Mouse (Mus musculus): ENCODE measurements at regions not wholly inside any gene's neighbourhood (a gene's known extent, or its start where the extent isn't known, plus 50 kb on each side); places are given as distances from the start of the nearest gene placed in this dataset.

DNA sequence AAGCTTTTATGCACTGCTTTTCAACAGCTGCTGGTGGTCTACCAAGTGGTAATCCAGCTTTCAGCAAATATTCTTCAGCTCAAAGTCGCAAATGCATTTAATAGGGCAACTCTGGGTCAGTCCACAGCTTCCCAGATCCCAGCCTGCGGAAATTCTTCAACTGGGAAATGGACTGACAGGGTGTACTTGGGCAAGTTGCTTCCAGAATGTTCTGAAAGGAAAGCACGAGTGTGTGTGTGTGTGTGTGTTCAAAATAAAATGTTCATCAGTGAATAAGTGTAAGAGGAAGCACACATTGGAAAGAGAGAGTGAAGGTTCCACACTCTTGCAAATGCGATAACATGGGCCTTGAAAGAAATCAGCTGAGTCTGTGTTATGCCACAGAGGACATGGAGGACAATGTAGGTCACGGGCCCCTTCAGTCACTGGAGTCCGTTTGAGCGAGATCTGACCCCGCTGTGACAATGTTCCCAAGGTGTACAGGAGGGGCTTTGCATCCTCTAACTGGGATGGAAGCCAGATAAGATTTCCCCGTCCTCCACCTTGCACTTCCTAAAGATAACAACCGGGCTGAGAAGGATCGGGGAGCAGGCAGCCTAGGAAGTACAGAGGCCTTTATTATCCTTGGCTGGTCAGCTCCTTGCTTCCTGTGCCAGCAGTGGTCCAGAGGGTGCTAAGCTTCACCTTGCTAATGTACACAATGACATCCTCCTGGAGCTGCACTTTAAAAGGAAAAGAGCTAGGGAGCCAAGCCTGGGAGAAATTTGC lies 187.2 kb upstream of the Irx3 start:
- Histone ChIP-seq H3K9me3 (replicated peaks) (no peaks in the 10 kb centered on the region), H3K4me2 (replicated peaks) (no peak overlapping the region), H3K4me1 (peaks cover 46% of the 10 kb centered on the region), H3K36me3 (no peaks in the 10 kb centered on the region), H3K27ac (no peak overlapping the region), H3K27me3 (peaks cover 3% of the 10 kb centered on the region; the same call in 1 of the 2 replicates), H3K4me3 (no peak overlapping the region), H3K9ac (no peak overlapping the region)
- WGBS: 66% methylated on average over 11 of the region's 11 CpGs
- no peak for ATAC-seq (ENCODE audit: low FRiP score)

DNA sequence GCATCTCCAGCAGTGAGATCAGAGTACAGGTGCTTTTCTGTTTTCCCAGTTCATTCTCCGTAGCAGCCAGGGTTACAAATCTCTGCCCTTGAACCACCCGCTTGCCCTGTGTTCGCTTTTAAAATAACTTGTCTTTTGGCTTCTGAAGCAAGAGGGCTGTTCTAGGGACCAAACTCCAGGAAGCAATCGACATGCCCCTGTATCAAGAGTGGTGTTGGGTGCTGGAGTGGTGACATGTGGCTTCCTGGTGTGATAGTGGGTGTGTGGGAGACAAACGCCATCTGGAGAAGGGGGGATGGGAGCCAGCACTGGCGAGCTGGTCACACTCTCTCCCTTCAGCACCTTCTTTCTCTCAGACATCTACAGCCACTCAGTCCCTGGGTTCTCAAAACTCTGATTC lies 186.0 kb upstream of the Irx3 start:
- no peaks in the 10 kb centered on the region for H3K9me3 ChIP-seq (replicated peaks)
- no peak overlapping the region for H3K27ac ChIP-seq
- H3K4me3 ChIP-seq: no peak overlapping the region
- H3K36me3 ChIP-seq: no peaks in the 10 kb centered on the region
- ATAC-seq (ENCODE audit: low FRiP score): no peak
- peaks cover 3% of the 10 kb centered on the region; the same call in 1 of the 2 replicates for H3K27me3 ChIP-seq
- peaks cover 34% of the 10 kb centered on the region for H3K4me1 ChIP-seq
- 69% methylated on average over 6 of the region's 6 CpGs for WGBS
- no peak overlapping the region for H3K4me2 ChIP-seq (replicated peaks)
- H3K9ac ChIP-seq: no peak overlapping the region

DNA sequence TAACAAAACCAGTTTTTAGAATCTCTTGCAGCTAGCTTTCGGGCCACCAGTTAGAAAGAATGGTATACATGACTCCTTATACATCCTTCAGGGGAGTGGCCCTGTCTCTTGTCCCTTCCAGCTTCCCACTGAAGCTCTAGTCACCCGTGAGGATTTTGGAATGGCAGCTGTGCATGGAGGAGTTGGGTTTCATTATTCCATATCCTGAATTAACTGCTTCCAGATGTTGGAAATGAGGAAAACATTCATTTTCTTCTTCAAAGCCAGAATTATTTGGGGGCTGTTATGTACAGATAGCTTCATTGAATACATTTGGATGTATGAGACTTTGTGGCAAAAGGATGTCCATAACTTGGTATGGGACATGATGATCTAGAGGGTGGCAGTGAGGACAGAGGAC lies 181.3 kb upstream of the Irx3 start:
- ATAC-seq (ENCODE audit: low FRiP score): no peak
- 77% methylated on average over 2 of the region's 2 CpGs for WGBS

DNA sequence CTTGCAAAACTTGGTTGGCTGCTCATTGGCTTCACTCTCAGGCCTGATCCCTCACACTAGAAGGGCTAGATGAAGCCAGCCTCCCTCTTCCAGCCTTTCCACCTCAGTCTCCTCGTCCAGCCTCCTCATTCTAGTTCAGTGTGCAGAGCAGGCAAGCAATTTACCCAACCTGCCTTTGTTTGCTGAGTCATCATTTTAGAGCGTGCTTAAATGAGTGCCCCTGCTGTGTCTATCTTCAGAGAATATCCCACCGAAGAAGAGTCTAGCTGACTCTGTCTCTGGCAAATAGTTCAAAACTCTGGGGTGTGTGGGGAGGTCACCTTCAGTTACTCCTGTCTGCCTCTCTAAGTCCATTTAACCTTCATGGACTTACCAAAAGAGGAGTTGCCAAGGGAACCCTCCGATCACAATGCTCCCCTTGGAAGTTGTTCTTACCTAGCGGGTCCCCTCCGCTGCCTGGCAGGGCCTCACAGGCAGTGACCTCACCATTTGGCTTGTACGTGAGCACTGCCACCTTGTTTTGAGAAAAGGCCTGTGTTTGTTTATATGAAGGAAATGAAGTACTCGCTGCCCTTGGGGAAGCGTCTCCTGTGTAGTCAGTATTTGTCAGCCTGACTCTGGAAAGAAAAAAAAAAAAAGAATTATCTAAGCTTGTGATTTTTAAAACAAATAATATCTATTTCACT lies 175.2 kb upstream of the Irx3 start:
- 61% methylated on average over 9 of the region's 9 CpGs for WGBS
- no peak overlapping the region for H3K4me3 ChIP-seq

More for the DNA sequence above, 181.3 kb upstream of the Irx3 start:
- Histone ChIP-seq H3K4me1 (no peaks in the 10 kb centered on the region), H3K27ac (no peak overlapping the region), H3K9me3 (replicated peaks) (no peaks in the 10 kb centered on the region), H3K9ac (no peak overlapping the region), H3K36me3 (no peaks in the 10 kb centered on the region), H3K4me3 (no peak overlapping the region), H3K27me3 (peaks cover 3% of the 10 kb centered on the region; the same call in 1 of the 2 replicates), H3K4me2 (replicated peaks) (no peak overlapping the region)

DNA sequence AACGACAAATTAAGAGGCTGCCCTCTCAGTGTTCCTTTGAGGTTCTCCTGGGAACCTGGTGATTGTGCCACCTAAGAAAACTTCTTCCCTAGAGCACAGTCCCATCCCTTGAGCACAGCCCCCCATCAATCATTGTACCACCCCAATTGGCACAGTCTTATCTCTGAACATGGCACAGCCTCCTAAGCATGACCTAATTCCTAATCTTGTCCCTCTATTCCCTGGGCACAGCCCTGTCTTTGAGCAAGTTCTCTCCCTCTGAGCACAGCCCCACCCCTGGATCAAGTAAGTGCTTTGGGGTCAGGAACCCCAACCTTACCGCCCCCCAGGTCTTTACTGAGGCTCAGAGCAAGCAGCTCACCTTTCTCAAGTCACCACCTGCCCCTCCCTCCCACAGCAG lies 173.6 kb upstream of the Irx3 start:
- WGBS: 86% methylated on average over 2 of the region's 2 CpGs
- no peak overlapping the region for H3K27ac ChIP-seq
- no peak for ATAC-seq (ENCODE audit: low FRiP score)
- no peak overlapping the region for H3K9ac ChIP-seq
- H3K9me3 ChIP-seq (replicated peaks): no peaks in the 10 kb centered on the region
- H3K4me2 ChIP-seq (replicated peaks): no peak overlapping the region
- H3K36me3 ChIP-seq: no peaks in the 10 kb centered on the region
- peaks cover 18% of the 10 kb centered on the region for H3K4me1 ChIP-seq
- peaks cover 4% of the 10 kb centered on the region; the same call in 1 of the 2 replicates for H3K27me3 ChIP-seq
- no peak overlapping the region for H3K4me3 ChIP-seq

More for the DNA sequence above, 175.2 kb upstream of the Irx3 start:
- H3K9me3 ChIP-seq (replicated peaks): no peaks in the 10 kb centered on the region
- peaks cover 4% of the 10 kb centered on the region; the same call in 1 of the 2 replicates for H3K27me3 ChIP-seq
- H3K36me3 ChIP-seq: no peaks in the 10 kb centered on the region
- no peak overlapping the region for H3K9ac ChIP-seq
- no peak for ATAC-seq (ENCODE audit: low FRiP score)
- H3K27ac ChIP-seq: no peak overlapping the region
- no peak overlapping the region for H3K4me2 ChIP-seq (replicated peaks)
- peaks cover 18% of the 10 kb centered on the region for H3K4me1 ChIP-seq

DNA sequence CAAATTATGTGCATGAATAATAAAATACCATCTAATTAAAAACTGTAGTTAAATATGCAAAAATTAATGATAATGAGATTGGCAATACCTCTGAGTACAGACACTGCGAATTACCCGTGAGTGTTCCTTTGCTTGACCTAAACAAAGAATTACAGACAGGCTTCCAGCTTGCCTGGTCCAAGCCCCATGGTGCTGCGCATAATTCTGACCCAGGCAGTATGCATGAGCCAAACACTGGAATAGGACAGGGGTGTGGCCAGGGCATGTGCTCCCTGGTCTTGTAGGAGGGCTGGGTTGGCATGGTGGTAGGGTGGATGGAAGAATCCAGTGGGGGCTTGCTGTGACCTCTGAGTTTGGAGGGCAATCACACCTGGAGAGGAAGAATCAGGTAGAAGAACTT lies 172.8 kb upstream of the Irx3 start:
- ATAC-seq (ENCODE audit: low FRiP score): peak; percentile 70

DNA sequence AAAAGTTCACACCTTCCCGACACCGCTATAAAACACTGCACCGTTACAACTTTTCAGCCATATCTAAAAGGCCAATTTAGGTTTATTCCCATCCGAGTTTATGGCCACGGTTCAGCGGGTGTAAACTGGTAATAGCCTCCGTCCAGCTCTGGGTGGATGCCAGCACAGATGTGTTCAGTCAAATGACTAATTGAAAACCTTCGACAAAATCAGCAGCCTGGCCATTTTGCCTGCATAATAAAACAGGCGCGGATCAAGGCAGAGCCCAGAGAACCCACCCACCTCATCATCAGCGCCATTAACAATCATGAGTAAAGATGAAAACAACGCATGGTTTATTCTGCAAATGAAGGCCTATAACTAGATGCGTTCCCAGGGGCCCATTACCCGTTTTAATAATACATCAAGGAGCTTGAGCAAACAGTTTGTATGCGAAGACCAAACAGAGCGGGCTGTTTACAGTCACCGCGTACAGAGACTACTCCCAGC lies 172.1 kb upstream of the Irx3 start:
- Histone ChIP-seq H3K36me3 (no peaks in the 10 kb centered on the region), H3K27ac (peak overlapping the region; percentile 25; the same call in 1 of the 2 replicates), H3K4me3 (no peak overlapping the region), H3K9me3 (replicated peaks) (no peaks in the 10 kb centered on the region), H3K9ac (no peak overlapping the region), H3K27me3 (peaks cover 4% of the 10 kb centered on the region; the same call in 1 of the 2 replicates), H3K4me2 (replicated peaks) (no peak overlapping the region), H3K4me1 (peaks cover 18% of the 10 kb centered on the region)
- ATAC-seq (ENCODE audit: low FRiP score): peak; percentile 78
- 52% methylated on average over 18 of the region's 18 CpGs for WGBS

More for the DNA sequence above, 172.8 kb upstream of the Irx3 start:
- H3K27me3 ChIP-seq: peaks cover 4% of the 10 kb centered on the region; the same call in 1 of the 2 replicates
- H3K36me3 ChIP-seq: no peaks in the 10 kb centered on the region
- peak overlapping the region; percentile 62; the same call in 1 of the 2 replicates for H3K27ac ChIP-seq
- 48% methylated on average over 3 of the region's 3 CpGs for WGBS
- no peaks in the 10 kb centered on the region for H3K9me3 ChIP-seq (replicated peaks)
- peaks cover 18% of the 10 kb centered on the region for H3K4me1 ChIP-seq
- H3K4me2 ChIP-seq (replicated peaks): no peak overlapping the region
- H3K4me3 ChIP-seq: no peak overlapping the region
- no peak overlapping the region for H3K9ac ChIP-seq

DNA sequence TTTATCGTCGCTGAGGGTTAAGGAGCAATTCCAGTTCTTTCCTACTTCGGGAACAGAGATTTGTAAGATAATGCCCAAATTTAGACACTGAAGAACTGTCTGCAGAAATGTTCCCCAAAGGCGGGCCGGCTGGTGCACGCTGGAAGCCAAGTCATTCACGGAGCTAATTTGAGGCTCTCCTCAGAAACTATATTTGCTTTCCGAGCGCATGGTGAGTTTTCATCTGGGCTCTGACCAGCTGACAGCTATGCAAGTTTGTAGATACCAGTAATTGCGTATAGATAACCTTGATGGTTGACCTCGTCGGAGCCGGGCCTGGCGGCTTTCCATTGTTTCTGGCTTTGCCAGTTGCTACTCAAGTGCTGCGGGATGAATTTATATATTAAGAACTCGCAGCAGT lies 165.5 kb upstream of the Irx3 start:
- H3K9ac ChIP-seq: no peak overlapping the region
- 0 out of 2 replicates have a peak, but pooled peaks cover 2% of the 10 kb centered on the region for H3K27me3 ChIP-seq
- H3K4me3 ChIP-seq: no peak overlapping the region
- H3K4me2 ChIP-seq (replicated peaks): peak overlapping the region; percentile 30
- no peak for ATAC-seq (ENCODE audit: low FRiP score)
- peak overlapping the region; percentile 26; the same call in 1 of the 2 replicates for H3K27ac ChIP-seq
- H3K4me1 ChIP-seq: peaks cover 13% of the 10 kb centered on the region; the same call in 1 of the 2 replicates
- H3K9me3 ChIP-seq (replicated peaks): no peaks in the 10 kb centered on the region
- H3K36me3 ChIP-seq: no peaks in the 10 kb centered on the region
- 50% methylated on average over 16 of the region's 16 CpGs for WGBS

DNA sequence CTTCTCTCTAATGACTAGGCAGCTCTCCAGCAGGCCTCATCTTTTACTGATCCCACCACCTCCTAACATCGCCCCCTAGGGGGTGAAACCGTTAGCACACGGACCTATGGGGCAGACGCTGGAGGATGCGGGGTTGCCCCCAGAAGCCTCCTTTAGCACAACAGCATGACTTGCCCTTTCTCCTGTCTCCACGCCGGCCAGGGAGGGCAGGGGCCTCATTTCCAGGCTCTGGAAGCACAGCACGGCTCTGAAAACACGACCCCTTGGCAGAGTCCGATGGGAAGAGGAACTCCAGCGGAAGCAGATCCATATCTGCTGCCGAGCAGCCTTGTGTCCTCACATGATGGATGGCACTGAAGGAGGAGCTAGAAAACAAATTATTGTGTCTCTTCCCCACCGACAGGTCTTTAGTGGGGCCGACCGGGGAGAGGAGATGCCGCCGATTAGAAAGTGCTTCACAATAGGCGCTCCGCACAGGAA lies 165.1 kb upstream of the Irx3 start:
- Histone ChIP-seq H3K36me3 (no peaks in the 10 kb centered on the region), H3K4me1 (peaks cover 13% of the 10 kb centered on the region; the same call in 1 of the 2 replicates), H3K27ac (peak overlapping the region; percentile 26), H3K27me3 (0 out of 2 replicates have a peak, but pooled peaks cover 2% of the 10 kb centered on the region), H3K4me3 (no peak overlapping the region), H3K4me2 (replicated peaks) (peak overlapping the region; percentile 30), H3K9ac (no peak overlapping the region), H3K9me3 (replicated peaks) (no peaks in the 10 kb centered on the region)
- 40% methylated on average over 19 of the region's 19 CpGs for WGBS
- ATAC-seq (ENCODE audit: low FRiP score): peak; percentile 35; the same call in 1 of the 2 replicates

DNA sequence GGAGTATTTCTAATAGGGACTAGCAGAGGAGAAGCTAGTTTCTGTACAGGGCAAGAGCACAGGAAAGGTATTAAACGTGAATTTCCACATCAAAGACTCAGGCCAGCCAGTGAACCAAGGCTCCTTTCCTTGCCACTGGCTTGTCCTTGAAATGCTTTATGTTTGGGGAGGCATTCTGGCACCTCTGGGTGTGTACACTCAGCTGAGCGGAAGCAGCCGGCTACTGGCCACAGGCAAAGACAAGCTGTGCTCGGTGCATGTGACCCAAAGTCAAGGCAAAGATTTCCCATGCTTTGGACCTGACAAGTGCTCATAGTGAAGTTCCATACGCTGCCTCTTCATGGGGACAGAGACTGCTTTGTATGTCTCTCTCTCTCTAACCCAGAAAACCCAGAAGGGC lies 159.8 kb upstream of the Irx3 start:
- H3K4me1 ChIP-seq: no peaks in the 10 kb centered on the region
- 79% methylated on average over 5 of the region's 5 CpGs for WGBS
- no peaks in the 10 kb centered on the region for H3K9me3 ChIP-seq (replicated peaks)
- no peak overlapping the region for H3K9ac ChIP-seq
- no peak overlapping the region for H3K4me2 ChIP-seq (replicated peaks)
- H3K27ac ChIP-seq: no peak overlapping the region
- no peak overlapping the region for H3K4me3 ChIP-seq
- H3K36me3 ChIP-seq: no peaks in the 10 kb centered on the region
- ATAC-seq (ENCODE audit: low FRiP score): no peak
- 0 out of 2 replicates have a peak, but pooled peaks cover 2% of the 10 kb centered on the region for H3K27me3 ChIP-seq

DNA sequence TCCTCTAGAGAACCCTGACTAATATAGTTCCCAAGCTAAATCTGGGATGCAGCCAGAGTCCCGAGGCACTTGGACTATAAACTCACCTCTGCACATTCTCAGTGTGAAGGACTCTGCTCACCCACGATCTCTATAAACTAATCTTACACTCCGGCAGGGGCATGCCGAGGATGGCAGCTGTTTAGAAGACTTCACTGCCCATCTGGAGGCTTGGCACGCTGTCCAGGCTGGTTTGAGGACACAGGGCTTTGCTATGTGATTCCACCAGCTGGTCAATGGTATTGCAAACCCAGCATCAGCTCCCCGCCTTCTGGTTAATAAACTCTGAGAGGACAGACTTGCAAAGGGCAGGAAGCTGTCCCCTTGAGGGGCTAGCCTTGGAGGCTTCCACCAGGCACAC lies 153.3 kb upstream of the Irx3 start:
- no peaks in the 10 kb centered on the region for H3K9me3 ChIP-seq (replicated peaks)
- H3K9ac ChIP-seq: no peak overlapping the region
- WGBS: 87% methylated on average over 6 of the region's 6 CpGs
- no peak overlapping the region for H3K4me3 ChIP-seq
- no peaks in the 10 kb centered on the region for H3K27me3 ChIP-seq
- H3K4me2 ChIP-seq (replicated peaks): no peak overlapping the region
- no peak overlapping the region for H3K27ac ChIP-seq
- no peaks in the 10 kb centered on the region for H3K36me3 ChIP-seq
- no peak for ATAC-seq (ENCODE audit: low FRiP score)
- no peaks in the 10 kb centered on the region for H3K4me1 ChIP-seq

DNA sequence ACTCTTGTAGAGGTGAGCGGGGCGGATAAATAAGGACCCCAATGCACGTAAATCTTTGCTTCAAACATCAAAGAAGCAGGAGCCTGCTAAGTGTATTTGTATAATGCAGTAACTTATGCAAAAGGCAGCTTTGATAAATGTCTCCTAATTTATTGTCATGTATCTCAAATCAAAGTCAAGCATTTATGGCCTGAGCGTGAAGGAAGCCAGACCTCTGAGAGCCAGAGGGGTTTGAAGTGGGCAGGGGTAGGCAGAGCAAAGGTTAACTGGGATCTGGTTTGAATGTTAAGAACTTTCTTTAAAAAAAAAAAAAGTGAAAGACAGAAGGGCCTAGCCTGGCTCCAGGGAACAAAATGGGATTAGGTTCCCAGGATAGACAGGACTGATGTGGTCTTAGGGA lies 151.1 kb upstream of the Irx3 start:
- WGBS: 87% methylated on average over 4 of the region's 4 CpGs
- H3K4me2 ChIP-seq (replicated peaks): no peak overlapping the region
- H3K4me1 ChIP-seq: peaks cover 6% of the 10 kb centered on the region; the same call in 1 of the 2 replicates
- no peak overlapping the region for H3K4me3 ChIP-seq
- no peaks in the 10 kb centered on the region for H3K9me3 ChIP-seq (replicated peaks)
- no peaks in the 10 kb centered on the region for H3K27me3 ChIP-seq
- ATAC-seq (ENCODE audit: low FRiP score): no peak
- no peaks in the 10 kb centered on the region for H3K36me3 ChIP-seq
- H3K9ac ChIP-seq: no peak overlapping the region
- H3K27ac ChIP-seq: no peak overlapping the region

Measured in hindbrain, embryonic 12.5 days (tissue).